Mouse (Mus musculus): ENCODE results near the gene Taldo1.

DNA sequence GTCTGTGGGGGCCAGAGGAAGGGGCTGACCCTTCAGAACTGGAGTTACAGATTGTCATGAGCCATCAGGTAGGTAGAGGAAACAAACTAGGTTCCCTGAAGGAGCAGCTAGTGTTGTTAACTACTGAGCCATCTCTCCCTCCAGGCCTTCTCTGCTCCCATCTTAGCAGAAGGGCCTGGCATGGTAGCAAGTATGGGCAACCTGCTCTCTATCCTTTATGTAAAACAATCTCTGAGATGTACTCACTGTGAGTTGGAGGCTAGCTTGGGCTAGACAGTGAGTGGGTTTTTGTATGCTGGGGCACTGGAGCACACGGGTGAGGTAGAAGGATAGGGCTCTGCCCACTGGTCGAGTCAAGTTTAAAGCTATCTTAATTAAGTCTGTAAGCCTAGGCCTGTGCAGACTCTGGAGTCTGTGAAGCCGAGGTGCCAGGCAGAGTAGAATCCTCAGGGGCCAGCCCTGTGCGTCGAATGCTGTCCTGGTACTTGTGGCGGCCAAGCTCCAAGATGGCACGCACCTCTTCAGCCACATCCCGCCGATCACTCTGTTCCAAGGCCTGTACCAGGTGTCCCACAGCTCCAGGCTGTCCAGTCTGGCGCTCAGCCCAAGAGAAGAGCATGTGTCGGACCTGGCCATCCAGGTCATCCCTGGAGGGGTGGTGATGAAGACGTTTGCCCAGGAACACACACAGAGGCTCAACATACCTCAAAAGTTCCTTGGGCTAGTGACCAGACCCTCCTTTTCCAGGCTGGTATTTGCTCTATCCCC, 46.4 kb downstream of the Taldo1 start:
- TF ChIP-seq EP300 (IDR thresholded peaks at IDR 0.05; ENCODE audit: low read depth) (no peak), CTCF (IDR thresholded peaks at IDR 0.05; ENCODE audit: low read depth) (no peak)
